Comparison of ENCODE assay signal across 20 mouse cellular contexts in genomic region chr1:121004535-121004934, GRCm38 (mm10).
DNase-seq lines count a peak whose midpoint lies in the region; ATAC-seq and TF ChIP-seq lines count a peak whose summit lies in the region.
"Had no signal": no experiment of that assay in that cellular context is flagged by ENCODE, and none has a peak within 500 bp of the region (broad histone marks: within the 10 kb centered on the region; RNA-seq: fewer than 3 reads in every experiment).

No protein-coding gene starts in this region.

- intact Hi-C loops in left cerebral cortex, postnatal 14 days (cut with DNase I) = no loop called here
- intact Hi-C loops in left cerebral cortex, adult 2 months (cut with DNase I) = no loop called here

- no peak for TF ChIP-seq CTCF in left cerebral cortex, adult 2 months (IDR thresholded peaks at IDR 0.05)

- no peak overlapping the region for H3K27ac ChIP-seq in left cerebral cortex, adult 2 months
- H3K27ac ChIP-seq: embryonic facial prominence, embryonic 10.5 days; embryonic facial prominence, embryonic 12.5 days; forebrain, embryonic 13.5 days; forebrain, embryonic 15.5 days had no signal

- no peak overlapping the region for H3K4me3 ChIP-seq in left cerebral cortex, adult 2 months
- H3K4me3 ChIP-seq: embryonic facial prominence, embryonic 10.5 days; embryonic facial prominence, embryonic 12.5 days; forebrain, embryonic 13.5 days; forebrain, embryonic 15.5 days had no signal

- DNase-seq in frontal cortex, postnatal 25 days (ENCODE audit: low spot score in 2 of 2) = no peak
- peak; percentile 8 to 23 for DNase-seq in left cerebral cortex, postnatal 14 days (ENCODE audit: low spot score in 2 of 2)
- DNase-seq in left cerebral cortex, adult 2 months (ENCODE audit: extremely low spot score in 1 of 2, low spot score in 2 of 2) = no peak
- peak; percentile 6 to 10 for DNase-seq in right cerebral cortex, adult 2 months (ENCODE audit: low spot score in 2 of 2)
- DNase-seq in right cerebral cortex, postnatal 4 days = no peak
- peak; percentile 34 for DNase-seq in brain, adult 2 months (ENCODE audit: low read depth, low spot score)
- DNase-seq: B cell, adult 2 months; cerebellum, adult 11-12 months; cerebellum, adult 2 months; cerebellum, adult 9-10 months; cerebellum, postnatal 10 days; cerebellum, postnatal 25 days had no signal

- peak; percentile 65 for ATAC-seq in frontal cortex, adult (ENCODE audit: low TSS enrichment)
- ATAC-seq: activated CD4-positive, CD25-positive, alpha-beta regulatory T cell, adult 4 months; CD4-positive, CD25-positive, alpha-beta regulatory T cell, adult 4 months; forebrain, embryonic 13.5 days; forebrain, embryonic 15.5 days; Patski had no signal

Comparison
In these comparisons a context has a peak if more than half of its experiments do, and no peak if none do; other contexts are left out.
1. DNase-seq: peak in left cerebral cortex, postnatal 14 days (2 of 2), right cerebral cortex, adult 2 months (2 of 2) and brain, adult 2 months (single experiment); none in frontal cortex, postnatal 25 days (0 of 2), left cerebral cortex, adult 2 months (0 of 2) and right cerebral cortex, postnatal 4 days (single experiment).